In the genomic region with DNA sequence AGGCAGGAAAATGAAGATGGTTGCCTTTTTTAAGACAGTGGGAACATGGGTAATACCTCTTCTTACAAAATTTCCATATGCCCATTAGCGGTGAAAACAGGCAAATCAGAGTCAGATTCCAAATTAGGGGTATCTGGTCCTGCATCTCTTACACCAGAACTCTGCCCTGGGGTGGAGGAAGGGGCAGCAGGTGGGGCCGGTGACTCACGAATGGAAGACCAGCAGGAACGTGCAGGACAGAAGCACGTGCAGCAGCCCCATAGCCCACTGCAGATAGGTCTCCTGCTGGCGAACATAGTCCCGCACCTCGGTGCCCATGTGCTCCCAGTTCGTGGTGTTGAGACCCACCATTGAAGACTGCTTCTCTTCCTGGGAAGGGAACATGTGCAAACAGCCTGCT, we compare ENCODE assay signal across 30 mouse cellular contexts. TPM values are rescaled to one million over a fixed set of nuclear protein-coding genes. Genes with fewer than 3 reads are reported as not detected.
DNase-seq lines count a peak whose midpoint lies in the region; ATAC-seq and TF ChIP-seq lines count a peak whose summit lies in the region.
"Had no signal": no experiment of that assay in that cellular context is flagged by ENCODE, and none has a peak within 500 bp of the region (broad histone marks: within the 10 kb centered on the region; RNA-seq: fewer than 3 reads in every experiment).

No protein-coding gene starts in this region.

- H3K27me3 ChIP-seq in forebrain, embryonic 13.5 days = peaks cover 22% of the 10 kb centered on the region; the same call in 1 of the 2 replicates
- no peaks in the 10 kb centered on the region for H3K27me3 ChIP-seq in forebrain, embryonic 15.5 days
- 0 out of 2 replicates have a peak, but pooled peaks cover 6% of the 10 kb centered on the region for H3K27me3 ChIP-seq in kidney, embryonic 15.5 days
- H3K27me3 ChIP-seq in CH12.LX (replicated peaks) = peaks cover 18% of the 10 kb centered on the region

- H3K79me2 ChIP-seq in CH12.LX (replicated peaks; ENCODE audit: control insufficient read depth, extremely low read depth, insufficient read depth, poor library complexity, severe bottlenecking) = no peaks in the 10 kb centered on the region

- no peak; the same call in none of the 2 replicates for TF ChIP-seq RAD21 in CH12.LX (IDR thresholded peaks at IDR 0.05; ENCODE audit: low read depth, low read length)

- no peak overlapping the region for H3K27ac ChIP-seq in forebrain, embryonic 13.5 days
- no peak overlapping the region for H3K27ac ChIP-seq in forebrain, embryonic 15.5 days (replicated peaks)
- peak overlapping the region; percentile 54; the same call in 1 of the 2 replicates for H3K27ac ChIP-seq in kidney, embryonic 15.5 days
- no peak overlapping the region for H3K27ac ChIP-seq in CH12.LX (ENCODE audit: insufficient read depth, low read depth)
- H3K27ac ChIP-seq: embryonic facial prominence, embryonic 12.5 days; embryonic facial prominence, embryonic 15.5 days; heart, embryonic 10.5 days; heart, embryonic 13.5 days; hindbrain, embryonic 14.5 days had no signal

- TF ChIP-seq POLR2A in CH12.LX (IDR thresholded peaks at IDR 0.05; ENCODE audit: low read depth, low read length) = no peak

- no peak overlapping the region for H3K4me3 ChIP-seq in forebrain, embryonic 13.5 days
- no peak overlapping the region for H3K4me3 ChIP-seq in forebrain, embryonic 15.5 days
- no peak overlapping the region for H3K4me3 ChIP-seq in kidney, embryonic 15.5 days (replicated peaks)
- H3K4me3 ChIP-seq in CH12.LX (replicated peaks in 1 of 3; ENCODE audit: low read depth in 2 of 3, low read length in 2 of 3, poor library complexity in 1 of 3) = no peak overlapping the region
- H3K4me3 ChIP-seq: embryonic facial prominence, embryonic 12.5 days; embryonic facial prominence, embryonic 15.5 days; heart, adult 2 months; heart, embryonic 10.5 days; heart, embryonic 13.5 days had no signal

- 75% methylated on average over 9 of the region's 9 CpGs for WGBS in forebrain, embryonic 13.5 days
- WGBS in forebrain, embryonic 15.5 days = 65% methylated on average over 9 of the region's 9 CpGs
- WGBS in kidney, embryonic 15.5 days = 68% methylated on average over 9 of the region's 9 CpGs

- 0 out of 2 replicates have a peak, but pooled peaks cover 2% of the 10 kb centered on the region for H3K4me1 ChIP-seq in forebrain, embryonic 13.5 days
- H3K4me1 ChIP-seq in forebrain, embryonic 15.5 days = no peaks in the 10 kb centered on the region
- peaks cover 27% of the 10 kb centered on the region for H3K4me1 ChIP-seq in kidney, embryonic 15.5 days
- peaks cover 9 to 22% of the 10 kb centered on the region in 2 experiments for H3K4me1 ChIP-seq in CH12.LX (ENCODE audit: control insufficient read depth in 1 of 2, insufficient read depth in 2 of 2)

- TF ChIP-seq EP300 in CH12.LX (IDR thresholded peaks at IDR 0.05; ENCODE audit: low read length) = no peak

- H3K4me2 ChIP-seq in forebrain, embryonic 13.5 days = no peak overlapping the region
- no peak overlapping the region for H3K4me2 ChIP-seq in forebrain, embryonic 15.5 days (replicated peaks)
- no peak overlapping the region for H3K4me2 ChIP-seq in kidney, embryonic 15.5 days
- H3K4me2 ChIP-seq in CH12.LX (ENCODE audit: insufficient read depth, low read depth, poor library complexity, severe bottlenecking) = peak overlapping the region; percentile 31
- H3K4me2 ChIP-seq: embryonic facial prominence, embryonic 12.5 days; embryonic facial prominence, embryonic 15.5 days; heart, embryonic 13.5 days; hindbrain, embryonic 14.5 days had no signal

- dilution Hi-C loops in CH12.LX (cut with MboI; ENCODE audit: extremely low pct_ligation_motif_present, extremely low pct_unique_long_range_greater_than_20kb, low sequenced_read_pairs) = no loop called here

- in situ Hi-C loops in CH12.LX (cut with MboI; ENCODE audit: low pct_ligation_motif_present, low pct_unique_long_range_greater_than_20kb, low sequenced_read_pairs) = no loop called here

- no peaks in the 10 kb centered on the region for H3K36me3 ChIP-seq in forebrain, embryonic 13.5 days (ENCODE audit: poor library complexity, severe bottlenecking)
- no peaks in the 10 kb centered on the region for H3K36me3 ChIP-seq in forebrain, embryonic 15.5 days
- H3K36me3 ChIP-seq in kidney, embryonic 15.5 days = no peaks in the 10 kb centered on the region
- H3K36me3 ChIP-seq in CH12.LX (replicated peaks in 1 of 2; ENCODE audit: control insufficient read depth in 1 of 2, insufficient read depth in 1 of 2, low read length in 1 of 2) = peaks cover 0 to 4% of the 10 kb centered on the region in 2 experiments
- H3K36me3 ChIP-seq: embryonic facial prominence, embryonic 12.5 days; embryonic facial prominence, embryonic 15.5 days; heart, embryonic 10.5 days; heart, embryonic 13.5 days had no signal

- no peak for TF ChIP-seq CTCF in CH12.LX (conservative IDR thresholded peaks at IDR 0.05 in 1 of 2, IDR thresholded peaks at IDR 0.05 in 1 of 2; ENCODE audit: low read depth in 2 of 2, low read length in 2 of 2)

- DNase-seq in kidney, adult 18-20 months = no peak
- no peak for DNase-seq in CH12.LX (ENCODE audit: extremely low read depth)
- DNase-seq in MN1 (ENCODE audit: low spot score) = peak; percentile 50
- DNase-seq in left cerebral cortex, adult 9 months (ENCODE audit: low spot score in 2 of 2) = no peak
- no peak for DNase-seq in left cerebral cortex, adult 18-20 months (ENCODE audit: low spot score in 2 of 2)
- DNase-seq: adrenal gland, postnatal 10 days; adrenal gland, postnatal 36 days; cerebellum, adult 2 months; cerebellum, adult 9-11 months; cerebellum, postnatal 25 days; gastrocnemius, postnatal 10 days; gastrocnemius, postnatal 36 days; heart, adult 2 months; heart, postnatal 14 days; heart, postnatal 4 days had no signal

- no peak for ATAC-seq in forebrain, embryonic 13.5 days
- no peak for ATAC-seq in forebrain, embryonic 15.5 days (replicated peaks)
- ATAC-seq in kidney, embryonic 15.5 days (replicated peaks; ENCODE audit: low FRiP score) = no peak
- ATAC-seq: forebrain, embryonic 16.5 days; Patski had no signal

- 0 out of 2 replicates have a peak overlapping the region, but pooled peaks have one; percentile 31 for H3K9ac ChIP-seq in forebrain, embryonic 13.5 days
- H3K9ac ChIP-seq in forebrain, embryonic 15.5 days (replicated peaks) = no peak overlapping the region
- no peak overlapping the region for H3K9ac ChIP-seq in kidney, embryonic 15.5 days
- 0 out of 2 replicates have a peak overlapping the region, but pooled peaks have one; percentile 13 for H3K9ac ChIP-seq in CH12.LX (ENCODE audit: insufficient read depth, low read depth)
- H3K9ac ChIP-seq: embryonic facial prominence, embryonic 12.5 days; embryonic facial prominence, embryonic 15.5 days; hindbrain, embryonic 14.5 days had no signal

- H3K9me3 ChIP-seq in forebrain, embryonic 13.5 days (replicated peaks) = no peaks in the 10 kb centered on the region
- H3K9me3 ChIP-seq in forebrain, embryonic 15.5 days = no peaks in the 10 kb centered on the region
- no peaks in the 10 kb centered on the region for H3K9me3 ChIP-seq in kidney, embryonic 15.5 days (replicated peaks)
- no peaks in the 10 kb centered on the region for H3K9me3 ChIP-seq in CH12.LX (replicated peaks; ENCODE audit: low read length)
- H3K9me3 ChIP-seq: embryonic facial prominence, embryonic 12.5 days; embryonic facial prominence, embryonic 15.5 days; heart, embryonic 10.5 days; heart, embryonic 13.5 days had no signal

RNA-seq across cellular contexts. Expression of gene Dcst2, which starts 5.7 kb away (rescaled TPM):
- 0.06 and 0.13 TPM in 2 replicates for polyA plus RNA-seq in forebrain, embryonic 13.5 days (2015; fragmentation: Nextera tagmentation; extraction: Ambion mirVana)
- polyA plus RNA-seq in forebrain, embryonic 15.5 days (2015; fragmentation: Nextera tagmentation; extraction: Ambion mirVana) = 0.11 and 0.13 TPM in 2 replicates
- polyA plus RNA-seq in kidney, embryonic 15.5 days (2015; fragmentation: Nextera tagmentation; extraction: Ambion mirVana) = 0.34 and 0.35 TPM in 2 replicates
- total RNA-seq in CH12.LX (2012; rRNA removed) = not detected in 2 replicates
- total RNA-seq in CH12.LX (2014; rRNA removed) = not detected in 2 replicates
- 0.10 and 0.14 TPM in 2 replicates for polyA plus RNA-seq in CH12.LX (2012; ENCODE audit: insufficient read length, low read depth)
- total RNA-seq in left cerebral cortex, adult 18-20 months (2021) = under 1 TPM; 0.19 to 0.42 TPM
- total RNA-seq: common myeloid progenitor, adult 5-6 weeks; ES-E14; gastrocnemius, adult 18-20 months; gastrocnemius, postnatal 10 days; gastrocnemius, postnatal 36 days; granulocyte monocyte progenitor cell, adult 5-6 weeks; heart, adult 2 months; heart, postnatal 14 days had no signal
- polyA plus RNA-seq: forebrain, embryonic 16.5 days; heart, embryonic 13.5 days; heart, embryonic 16.5 days had no signal

RNA-seq across cellular contexts. Expression of gene Adam15, which starts 6.2 kb away (rescaled TPM):
- polyA plus RNA-seq in forebrain, embryonic 13.5 days (2015; fragmentation: Nextera tagmentation; extraction: Ambion mirVana) = 24.1 and 27.5 TPM in 2 replicates
- polyA plus RNA-seq in forebrain, embryonic 15.5 days (2015; fragmentation: Nextera tagmentation; extraction: Ambion mirVana) = 32.9 and 34.0 TPM in 2 replicates
- 73.4 and 84.3 TPM in 2 replicates for polyA plus RNA-seq in kidney, embryonic 15.5 days (2015; fragmentation: Nextera tagmentation; extraction: Ambion mirVana)
- total RNA-seq in CH12.LX (2012; rRNA removed) = 31.3 and 39.1 TPM in 2 replicates
- total RNA-seq in CH12.LX (2014; rRNA removed) = 5.8 and 5.9 TPM in 2 replicates
- 26.2 and 26.5 TPM in 2 replicates for polyA plus RNA-seq in CH12.LX (2012; ENCODE audit: insufficient read length, low read depth)
- 100 to 1,000 TPM in 1 of 2 experiments, 10 to 100 TPM in 1; 99.8 to 102 TPM for total RNA-seq in left cerebral cortex, adult 18-20 months (2021)

RNA-seq across cellular contexts. Expression of gene Dcst1, which starts 9.0 kb away (rescaled TPM):
- polyA plus RNA-seq in forebrain, embryonic 13.5 days (2015; fragmentation: Nextera tagmentation; extraction: Ambion mirVana) = 0.37 and 0.57 TPM in 2 replicates
- 0.51 and 0.89 TPM in 2 replicates for polyA plus RNA-seq in forebrain, embryonic 15.5 days (2015; fragmentation: Nextera tagmentation; extraction: Ambion mirVana)
- polyA plus RNA-seq in kidney, embryonic 15.5 days (2015; fragmentation: Nextera tagmentation; extraction: Ambion mirVana) = 1.9 and 2.5 TPM in 2 replicates
- 0.04 and 0.21 TPM in 2 replicates for total RNA-seq in CH12.LX (2012; rRNA removed)
- total RNA-seq in CH12.LX (2014; rRNA removed) = not detected in 2 replicates
- 0.10 and 0.53 TPM in 2 replicates for polyA plus RNA-seq in CH12.LX (2012; ENCODE audit: insufficient read length, low read depth)
- total RNA-seq in left cerebral cortex, adult 18-20 months (2021) = not detected
- total RNA-seq: gastrocnemius, adult 18-20 months; gastrocnemius, postnatal 36 days; granulocyte monocyte progenitor cell, adult 5-6 weeks; heart, adult 2 months had no signal

RNA-seq across cellular contexts. Expression of gene Efna4, which starts 18.2 kb away (rescaled TPM):
- polyA plus RNA-seq in forebrain, embryonic 13.5 days (2015; fragmentation: Nextera tagmentation; extraction: Ambion mirVana) = 16.0 and 16.3 TPM in 2 replicates
- 14.4 and 15.7 TPM in 2 replicates for polyA plus RNA-seq in forebrain, embryonic 15.5 days (2015; fragmentation: Nextera tagmentation; extraction: Ambion mirVana)
- polyA plus RNA-seq in kidney, embryonic 15.5 days (2015; fragmentation: Nextera tagmentation; extraction: Ambion mirVana) = 29.8 and 31.5 TPM in 2 replicates
- total RNA-seq in CH12.LX (2012; rRNA removed) (2.6 and 3.1 TPM in 2 replicates), CH12.LX (2014; rRNA removed) (0.76 and 1.1 TPM in 2 replicates)
- polyA plus RNA-seq in CH12.LX (2012; ENCODE audit: insufficient read length, low read depth) = 1.00 and 1.1 TPM in 2 replicates
- total RNA-seq in left cerebral cortex, adult 18-20 months (2021) = under 1 TPM in 1 of 2 experiments, not detected in 1; 0.28 TPM
- total RNA-seq: gastrocnemius, adult 18-20 months had no signal

RNA-seq across cellular contexts. Expression of gene Efna3, which starts 33.3 kb away (rescaled TPM):
- polyA plus RNA-seq in forebrain, embryonic 13.5 days (2015; fragmentation: Nextera tagmentation; extraction: Ambion mirVana) = 18.7 and 23.4 TPM in 2 replicates
- polyA plus RNA-seq in forebrain, embryonic 15.5 days (2015; fragmentation: Nextera tagmentation; extraction: Ambion mirVana) = 41.0 and 42.5 TPM in 2 replicates
- polyA plus RNA-seq in kidney, embryonic 15.5 days (2015; fragmentation: Nextera tagmentation; extraction: Ambion mirVana) = 9.3 and 11.9 TPM in 2 replicates
- total RNA-seq in CH12.LX (2012; rRNA removed) (0.13 TPM in 1 of 2 replicates, not detected in the other), CH12.LX (2014; rRNA removed) (0.09 TPM in 1 of 2 replicates, not detected in the other)
- polyA plus RNA-seq in CH12.LX (2012; ENCODE audit: insufficient read length, low read depth) = 0.19 TPM in 1 of 2 replicates, not detected in the other
- total RNA-seq in left cerebral cortex, adult 18-20 months (2021) = 10 to 100 TPM; 58.3 to 60.8 TPM
- total RNA-seq: common myeloid progenitor, adult 5-6 weeks; gastrocnemius, adult 18-20 months; gastrocnemius, postnatal 10 days; gastrocnemius, postnatal 36 days; granulocyte monocyte progenitor cell, adult 5-6 weeks; heart, adult 2 months; heart, postnatal 14 days had no signal
- polyA plus RNA-seq: heart, adult 2 months had no signal

Comparison
In these comparisons a context has a peak if more than half of its experiments do, and no peak if none do; other contexts are left out.
1. H3K9ac ChIP-seq: peak in forebrain, embryonic 13.5 days (single experiment) and CH12.LX (single experiment); none in forebrain, embryonic 15.5 days (single experiment) and kidney, embryonic 15.5 days (single experiment).